Mouse (Mus musculus) midbrain, embryonic 16.5 days (tissue): Measurements from ENCODE around the gene Slc10a6. TPM values are rescaled to one million over a fixed set of nuclear protein-coding genes. Genes with fewer than 3 reads are reported as not detected.

Experiments used
- ATAC-seq: fragments of 200-750 bp; cut with Nextera tagmentation; 2 replicates; pipeline ENCODE4 v1.8.0; 2017; ENCODE audit warnings: moderate TSS enrichment
- H3K27ac ChIP-seq: fragments of 300-500 bp; sonication (generic); 2 replicates; pipeline ENCODE4 v1.5.1; 2014; ENCODE audit warnings: mild to moderate bottlenecking, low read length, mixed read lengths
- H3K27me3 ChIP-seq: fragments of 300-500 bp; sonication (generic); 2 replicates; pipeline ENCODE4 v1.6.1; 2014; ENCODE audit warnings: low read depth, low read length, mixed read lengths; ENCODE audit not compliant: control insufficient read depth, insufficient read depth
- H3K36me3 ChIP-seq: fragments of 300-500 bp; sonication (generic); 2 replicates; pipeline ENCODE4 v1.6.1; 2014; ENCODE audit warnings: mild to moderate bottlenecking, low read length, moderate library complexity, mixed read lengths; ENCODE audit not compliant: control insufficient read depth, insufficient read depth
- H3K4me1 ChIP-seq: fragments of 300-500 bp; sonication (generic); 2 replicates; pipeline ENCODE4 v1.6.1; 2014; ENCODE audit warnings: mild to moderate bottlenecking, low read length, mixed read lengths; ENCODE audit not compliant: control insufficient read depth, insufficient read depth
- H3K4me2 ChIP-seq: fragments of 300-500 bp; sonication (generic); 2 replicates; pipeline ENCODE4 v1.6.1; 2014; ENCODE audit warnings: mild to moderate bottlenecking, low read length, mixed read lengths
- H3K4me3 ChIP-seq: fragments of 300-500 bp; sonication (generic); 2 replicates; pipeline ENCODE4 v1.5.1; 2014; ENCODE audit warnings: low read depth, mild to moderate bottlenecking, low read length, moderate library complexity, mixed read lengths
- H3K9ac ChIP-seq: fragments of 300-500 bp; sonication (generic); 2 replicates; pipeline ENCODE4 v1.6.1; 2014; ENCODE audit warnings: low read depth, low read length, mixed read lengths
- H3K9me3 ChIP-seq: fragments of 300-500 bp; sonication (generic); replicated peaks from 2 replicates; pipeline ENCODE4 v1.6.1; 2014; ENCODE audit warnings: mild to moderate bottlenecking, low read length, mixed read lengths; ENCODE audit not compliant: control insufficient read depth, poor library complexity, severe bottlenecking
- WGBS: fragments of 180-500 bp; shearing (Covaris S2); extraction: QIAGEN DNeasy Blood & Tissue Kit; methylation state at CpG from one replicate; pipeline ENCODE4 v1.1.7; 2014; 5-methylcytosine and 5-hydroxymethylcytosine counted together
- polyA plus RNA-seq: library from polyadenylated mRNA; unstranded; fragments of >200 nt; fragmentation: Nextera tagmentation; extraction: Ambion mirVana; gene quantifications from 2 replicates; pipeline ENCODE4 v1.2.1, GENCODE M21; 2015

Gene Slc10a6
- polyA plus RNA-seq, 1 experiment from 2014 or later, result 0.39 TPM

DNA sequence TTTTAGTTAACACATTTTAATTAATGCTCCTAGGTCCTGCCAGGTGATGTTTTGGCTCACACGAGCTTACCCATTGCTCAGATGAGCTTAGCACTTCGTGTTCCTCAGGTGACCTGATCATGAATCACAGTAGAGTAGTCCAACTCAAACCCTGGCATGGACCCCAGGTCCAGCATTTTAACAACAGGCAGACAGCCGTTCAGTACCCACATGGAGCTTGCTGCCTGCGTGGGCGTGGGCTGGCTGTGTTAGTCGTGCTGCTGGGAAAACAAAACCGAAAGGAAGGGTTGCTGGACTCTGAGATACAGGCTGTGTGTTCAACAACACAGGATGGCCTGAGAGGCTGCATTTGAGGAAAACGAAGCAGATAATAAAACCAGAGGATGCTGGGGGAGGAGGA is 36.5 kb downstream of the Slc10a6 start:
- H3K36me3 ChIP-seq, result no peaks in the 10 kb centered on the region
- peaks cover 10% of the 10 kb centered on the region; the same call in 1 of the 2 replicates for H3K4me1 ChIP-seq
- ATAC-seq, result no peak
- WGBS, result 84% methylated on average over 8 of the region's 8 CpGs
- H3K9ac ChIP-seq, result no peak overlapping the region
- H3K27ac ChIP-seq, result no peak overlapping the region
- no peaks in the 10 kb centered on the region for H3K27me3 ChIP-seq
- no peaks in the 10 kb centered on the region for H3K9me3 ChIP-seq
- no peak overlapping the region for H3K4me2 ChIP-seq
- H3K4me3 ChIP-seq, result no peak overlapping the region

DNA sequence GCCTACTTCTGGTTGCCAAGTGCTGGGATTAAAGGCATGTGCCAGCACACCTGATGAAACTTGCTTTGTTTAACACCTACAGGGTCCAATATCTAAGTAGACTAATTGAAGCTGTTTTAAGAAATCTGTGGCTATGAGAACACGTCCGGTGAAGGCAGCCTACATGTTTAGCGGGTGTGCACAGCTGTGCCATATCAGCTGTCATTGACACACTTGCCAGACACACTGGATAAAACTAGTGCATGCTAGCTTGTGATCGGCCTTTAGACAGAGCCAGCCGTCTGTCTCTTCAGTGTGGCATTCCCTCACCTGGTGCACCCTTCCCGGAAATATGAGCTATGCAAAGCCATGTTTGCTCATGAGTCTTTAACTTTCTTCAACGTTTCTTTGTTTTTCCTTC is 37.4 kb downstream of the Slc10a6 start:
- ATAC-seq, result no peak
- Histone ChIP-seq H3K4me2 (no peak overlapping the region), H3K36me3 (no peaks in the 10 kb centered on the region), H3K9ac (no peak overlapping the region), H3K27ac (no peak overlapping the region), H3K9me3 (no peaks in the 10 kb centered on the region), H3K4me1 (peaks cover 10% of the 10 kb centered on the region; the same call in 1 of the 2 replicates), H3K27me3 (no peaks in the 10 kb centered on the region), H3K4me3 (no peak overlapping the region)
- 95% methylated on average over 7 of the region's 7 CpGs for WGBS

DNA sequence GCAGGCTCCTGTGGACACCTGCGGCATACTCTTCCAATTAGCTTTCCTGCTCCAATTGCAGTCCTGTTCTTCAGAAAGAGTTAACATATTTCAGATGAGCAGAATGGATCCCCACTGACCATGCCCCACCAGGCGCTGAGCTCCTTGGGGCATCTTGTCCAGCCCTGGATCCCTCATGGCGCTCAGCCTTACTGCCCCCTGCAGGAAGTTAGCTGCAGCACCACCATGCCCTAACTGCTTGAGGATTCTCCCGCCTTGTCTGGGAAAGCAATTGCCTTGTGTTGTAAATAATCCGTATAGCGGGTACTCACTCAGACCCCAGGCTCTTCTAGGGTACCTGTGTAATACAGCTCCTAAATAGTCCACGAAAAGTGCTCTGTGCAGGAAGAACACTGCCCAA is 42.0 kb downstream of the Slc10a6 start:
- Histone ChIP-seq H3K36me3 (no peaks in the 10 kb centered on the region), H3K4me3 (no peak overlapping the region), H3K4me1 (no peaks in the 10 kb centered on the region), H3K9me3 (no peaks in the 10 kb centered on the region), H3K27ac (no peak overlapping the region), H3K9ac (no peak overlapping the region), H3K27me3 (no peaks in the 10 kb centered on the region), H3K4me2 (no peak overlapping the region)
- WGBS, result 84% methylated on average over 7 of the region's 7 CpGs
- no peak for ATAC-seq

DNA sequence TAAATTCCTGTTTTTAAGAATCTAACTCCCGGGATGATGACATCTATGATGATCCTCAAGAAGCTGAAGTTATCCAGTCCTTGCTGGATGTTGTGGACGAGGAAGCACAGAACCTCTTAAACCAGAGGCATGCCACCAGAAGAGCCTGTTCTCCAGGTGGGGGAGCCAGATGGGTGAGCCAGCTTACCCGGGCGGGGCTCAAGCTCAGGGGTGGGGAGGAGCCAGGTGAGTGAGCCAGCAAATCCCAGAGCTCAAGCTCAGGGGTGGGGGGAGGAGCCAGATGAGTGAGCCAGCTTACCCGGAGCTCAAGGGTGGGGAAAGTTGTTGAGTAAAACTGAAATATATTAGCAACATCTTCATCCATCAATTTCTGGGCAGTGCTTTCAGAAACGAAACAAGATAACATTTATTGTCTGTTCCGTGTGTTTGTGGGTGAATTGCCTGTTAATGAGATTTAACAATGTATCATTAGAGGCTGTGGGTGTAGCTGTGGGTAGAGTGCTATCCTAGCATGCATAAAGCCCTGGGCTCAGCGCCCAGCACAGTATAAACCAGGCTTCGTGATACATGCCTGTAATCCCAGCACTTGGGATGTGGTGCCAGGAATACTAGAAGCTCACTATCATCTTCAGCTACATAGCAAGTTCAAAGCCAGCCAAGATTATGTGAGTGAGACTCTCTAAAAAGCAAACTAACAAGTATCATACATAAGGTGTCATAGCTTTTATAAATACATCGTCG is 49.4 kb downstream of the Slc10a6 start:
- Histone ChIP-seq H3K9me3 (no peaks in the 10 kb centered on the region), H3K9ac (no peak overlapping the region), H3K27me3 (no peaks in the 10 kb centered on the region), H3K4me2 (no peak overlapping the region), H3K4me3 (no peak overlapping the region), H3K36me3 (no peaks in the 10 kb centered on the region), H3K27ac (no peak overlapping the region), H3K4me1 (no peaks in the 10 kb centered on the region)
- no peak for ATAC-seq
- WGBS, result 82% methylated on average over 11 of the region's 11 CpGs

DNA sequence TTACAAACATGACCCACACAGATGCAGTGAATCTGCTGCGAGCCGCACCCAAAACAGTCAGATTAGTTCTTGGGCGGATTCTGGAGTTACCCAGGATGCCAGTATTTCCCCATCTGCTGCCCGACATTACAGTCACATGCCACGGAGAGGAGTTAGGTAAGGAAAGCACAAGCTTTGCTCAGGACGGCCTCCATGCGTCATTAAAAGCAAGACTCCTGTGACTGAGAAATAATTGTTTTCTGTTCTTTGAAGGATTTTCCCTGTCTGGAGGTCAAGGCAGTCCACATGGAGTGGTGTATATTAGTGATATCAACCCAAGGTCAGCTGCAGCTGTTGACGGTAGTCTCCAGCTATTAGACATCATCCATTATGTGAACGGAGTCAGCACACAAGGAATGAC is 59.8 kb downstream of the Slc10a6 start:
- Histone ChIP-seq H3K4me1 (no peaks in the 10 kb centered on the region), H3K36me3 (no peaks in the 10 kb centered on the region), H3K9me3 (no peaks in the 10 kb centered on the region), H3K4me2 (no peak overlapping the region), H3K27ac (no peak overlapping the region), H3K9ac (no peak overlapping the region), H3K27me3 (no peaks in the 10 kb centered on the region), H3K4me3 (no peak overlapping the region)
- no peak for ATAC-seq
- 93% methylated on average over 9 of the region's 9 CpGs for WGBS

DNA sequence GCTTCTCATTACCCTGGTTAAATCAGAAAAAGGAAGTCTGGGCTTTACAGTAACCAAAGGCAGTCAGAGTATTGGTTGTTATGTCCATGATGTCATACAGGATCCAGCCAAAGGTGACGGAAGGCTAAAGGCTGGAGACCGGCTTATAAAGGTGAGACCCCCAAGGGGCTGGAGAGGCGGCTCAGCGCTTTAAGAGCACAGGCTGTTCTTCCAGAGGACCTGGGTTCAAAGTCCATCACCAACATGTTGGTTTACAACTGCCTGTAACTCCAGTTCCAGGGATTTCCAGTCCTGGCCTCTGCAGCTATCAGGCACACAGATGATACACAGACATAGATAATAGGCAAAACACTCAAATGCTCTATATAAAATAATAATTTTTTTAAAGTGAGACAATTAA is 61.2 kb downstream of the Slc10a6 start:
- no peak for ATAC-seq

DNA sequence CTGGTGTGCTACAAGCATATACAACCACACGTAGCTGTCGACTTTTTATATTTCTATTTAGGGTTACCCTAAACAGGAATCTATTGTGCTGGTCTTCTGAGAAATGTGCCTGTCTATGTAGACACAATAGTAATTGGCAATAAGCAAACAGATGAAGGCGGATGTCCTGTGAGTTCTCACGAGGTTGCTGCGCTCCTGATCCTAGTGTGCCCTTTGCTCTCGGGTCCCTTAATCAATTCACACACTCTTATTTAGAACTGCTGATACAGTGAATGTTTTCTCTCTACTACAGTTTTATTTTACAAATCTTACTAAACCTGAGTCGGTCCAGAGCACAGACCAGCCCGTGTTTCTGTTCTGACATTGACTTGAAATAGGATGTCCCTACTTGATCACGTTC is 68.7 kb downstream of the Slc10a6 start:
- H3K27me3 ChIP-seq, result no peaks in the 10 kb centered on the region
- no peak for ATAC-seq
- no peaks in the 10 kb centered on the region for H3K4me1 ChIP-seq
- no peak overlapping the region for H3K4me3 ChIP-seq
- 92% methylated on average over 9 of the region's 9 CpGs for WGBS
- no peaks in the 10 kb centered on the region for H3K36me3 ChIP-seq
- no peak overlapping the region for H3K27ac ChIP-seq
- H3K9me3 ChIP-seq, result no peaks in the 10 kb centered on the region
- no peak overlapping the region for H3K9ac ChIP-seq
- no peak overlapping the region for H3K4me2 ChIP-seq

More for the DNA sequence above, 61.2 kb downstream of the Slc10a6 start:
- H3K4me2 ChIP-seq, result no peak overlapping the region
- H3K36me3 ChIP-seq, result no peaks in the 10 kb centered on the region
- H3K4me3 ChIP-seq, result no peak overlapping the region
- no peak overlapping the region for H3K9ac ChIP-seq
- no peaks in the 10 kb centered on the region for H3K9me3 ChIP-seq
- 95% methylated on average over 4 of the region's 4 CpGs for WGBS
- no peaks in the 10 kb centered on the region for H3K4me1 ChIP-seq
- H3K27me3 ChIP-seq, result no peaks in the 10 kb centered on the region
- no peak overlapping the region for H3K27ac ChIP-seq

Other genes starting within 250 kb of the Slc10a6 start
- gene Ptpn13, start 204.2 kb downstream of the Slc10a6 start, polyA plus RNA-seq, result 3.6 and 3.9 TPM in 2 replicates
- gene 1700016H13Rik, start 26.6 kb upstream of the Slc10a6 start, polyA plus RNA-seq, result 0.29 and 0.34 TPM in 2 replicates
- gene Aff1, start 63.0 kb upstream of the Slc10a6 start, polyA plus RNA-seq, result 1.2 and 2.1 TPM in 2 replicates